Mouse (Mus musculus) limb, embryonic 13.5 days (tissue): Measurements from ENCODE around the gene Hdac5. TPM values are rescaled to one million over a fixed set of nuclear protein-coding genes. Genes with fewer than 3 reads are reported as not detected.
A peak's percentile ranks its signal among the peaks of the same experiment; 100 is the strongest.

Experiments used
- ATAC-seq: fragments of 200-750 bp; cut with Nextera tagmentation; 2 replicates; pipeline ENCODE4 v1.8.0; 2017; ENCODE audit warnings: low read depth, moderate number of reproducible peaks, moderate TSS enrichment; ENCODE audit not compliant: low FRiP score
- H3K27ac ChIP-seq: fragments of 300-500 bp; sonication (generic); 2 replicates; pipeline ENCODE4 v1.5.1; 2015; ENCODE audit warnings: inconsistent platforms, mild to moderate bottlenecking, moderate library complexity
- H3K27me3 ChIP-seq: fragments of 300-500 bp; sonication (generic); 2 replicates; pipeline ENCODE4 v1.6.1; 2015; ENCODE audit warnings: mild to moderate bottlenecking, inconsistent platforms
- H3K36me3 ChIP-seq: fragments of 300-500 bp; sonication (generic); 2 replicates; pipeline ENCODE4 v1.6.1; 2015; ENCODE audit warnings: inconsistent platforms, mild to moderate bottlenecking, moderate library complexity
- H3K4me1 ChIP-seq: fragments of 300-500 bp; sonication (generic); 2 replicates; pipeline ENCODE4 v1.6.1; 2015; ENCODE audit warnings: inconsistent platforms
- H3K4me2 ChIP-seq: fragments of 300-500 bp; sonication (generic); replicated peaks from 2 replicates; pipeline ENCODE4 v1.6.1; 2015; ENCODE audit warnings: inconsistent platforms, mild to moderate bottlenecking, moderate library complexity
- H3K4me3 ChIP-seq: fragments of 300-500 bp; sonication (generic); 2 replicates; pipeline ENCODE4 v1.5.1; 2015; ENCODE audit warnings: moderate library complexity, mild to moderate bottlenecking, inconsistent platforms
- H3K9ac ChIP-seq: fragments of 300-500 bp; sonication (generic); 2 replicates; pipeline ENCODE4 v1.6.1; 2015; ENCODE audit warnings: mild to moderate bottlenecking, inconsistent platforms
- H3K9me3 ChIP-seq: fragments of 300-500 bp; sonication (generic); 2 replicates; pipeline ENCODE4 v1.6.1; 2016; ENCODE audit warnings: inconsistent platforms
- WGBS: fragments of 180-500 bp; shearing (Covaris S2); methylation state at CpG from one replicate; pipeline ENCODE4 v1.1.7; 2015; 5-methylcytosine and 5-hydroxymethylcytosine counted together
- polyA plus RNA-seq: library from polyadenylated mRNA; unstranded; fragments of >200 nt; fragmentation: Nextera tagmentation; extraction: Ambion mirVana; gene quantifications from 2 replicates; pipeline ENCODE4 v1.2.1, GENCODE M21; 2015

The Hdac5 gene
- 61.9 and 68.6 TPM in 2 replicates for polyA plus RNA-seq

GRCm38 (mm10) chr11:102230006-102230741, at the start of gene Hdac5:
Hdac5 (minus strand) TSS chr11:102230166.
- no peaks in the 10 kb centered on the region for H3K9me3 ChIP-seq
- peak; percentile 91 for ATAC-seq
- H3K36me3 ChIP-seq = no peaks in the 10 kb centered on the region
- H3K4me2 ChIP-seq = peak within 1 kb of the TSS; percentile 87
- H3K27me3 ChIP-seq = peaks cover 10% of the 10 kb centered on the region; the same call in 1 of the 2 replicates
- peak within 1 kb of the TSS; percentile 73 for H3K27ac ChIP-seq
- peaks cover 40% of the 10 kb centered on the region for H3K4me1 ChIP-seq
- H3K4me3 ChIP-seq = peak within 1 kb of the TSS; percentile 77
- H3K9ac ChIP-seq = peak within 1 kb of the TSS; percentile 91
- WGBS = under 1% methylated on average over 48 of the region's 49 CpGs

DNA sequence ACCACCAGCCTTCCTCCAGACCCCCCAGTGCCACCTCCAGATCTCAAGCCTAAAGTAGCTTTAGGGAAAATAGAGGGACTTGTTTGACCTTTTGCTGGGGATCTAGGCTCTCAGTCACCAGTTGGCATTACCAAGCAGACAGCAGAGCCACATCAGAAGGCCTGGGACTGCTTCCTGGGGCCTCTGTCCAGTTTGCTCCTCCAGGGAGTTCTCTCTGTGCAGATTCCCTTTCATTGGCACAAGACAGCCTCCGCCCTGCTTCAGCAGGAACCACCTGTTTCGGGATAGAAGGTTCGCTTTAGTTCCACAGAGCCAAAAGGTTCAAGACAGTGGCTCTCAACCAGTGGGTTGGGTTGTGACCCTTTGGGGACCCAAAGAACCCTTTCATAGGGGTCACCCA, 49.6 kb upstream of the Hdac5 start:
- Histone ChIP-seq H3K27me3 (peaks cover 8% of the 10 kb centered on the region), H3K9me3 (no peaks in the 10 kb centered on the region), H3K27ac (no peak overlapping the region), H3K9ac (no peak overlapping the region), H3K4me2 (no peak overlapping the region), H3K4me1 (peaks cover 18% of the 10 kb centered on the region), H3K4me3 (no peak overlapping the region), H3K36me3 (no peaks in the 10 kb centered on the region)
- WGBS = 89% methylated on average over 3 of the region's 3 CpGs
- ATAC-seq = no peak

- ATAC-seq = no peak
- 79% methylated on average over 7 of the region's 12 CpGs for WGBS
- peak overlapping the region; percentile 87; the same call in 1 of the 2 replicates for H3K4me2 ChIP-seq
- H3K36me3 ChIP-seq = no peaks in the 10 kb centered on the region
- no peak overlapping the region for H3K27ac ChIP-seq
- no peak overlapping the region for H3K4me3 ChIP-seq
- peaks cover 18% of the 10 kb centered on the region for H3K4me1 ChIP-seq
- no peaks in the 10 kb centered on the region for H3K9me3 ChIP-seq
- H3K9ac ChIP-seq = no peak overlapping the region
- H3K27me3 ChIP-seq = peaks cover 8% of the 10 kb centered on the region
Measured at GRCm38 (mm10) chr11:102277754-102278153, 47.8 kb upstream of the Hdac5 start.

GRCm38 (mm10) chr11:102276411-102276915, 46.5 kb upstream of the Hdac5 start:
- Histone ChIP-seq H3K9me3 (no peaks in the 10 kb centered on the region), H3K4me2 (peak overlapping the region; percentile 87), H3K4me1 (peaks cover 18% of the 10 kb centered on the region), H3K27me3 (peaks cover 8% of the 10 kb centered on the region), H3K9ac (peak overlapping the region; percentile 76), H3K4me3 (peak overlapping the region; percentile 50), H3K36me3 (no peaks in the 10 kb centered on the region), H3K27ac (0 out of 2 replicates have a peak overlapping the region, but pooled peaks have one; percentile 33)
- 2% methylated on average over 33 of the region's 33 CpGs for WGBS
- peak; percentile 75 for ATAC-seq

- Histone ChIP-seq H3K9ac (no peak within 1 kb of the TSS), H3K36me3 (peaks cover 13% of the 10 kb centered on the region; the same call in 1 of the 2 replicates), H3K27me3 (no peaks in the 10 kb centered on the region), H3K4me2 (0 out of 2 replicates have a peak within 1 kb of the TSS, but pooled peaks have one; percentile 34), H3K27ac (no peak within 1 kb of the TSS), H3K9me3 (no peaks in the 10 kb centered on the region), H3K4me1 (peaks cover 11% of the 10 kb centered on the region), H3K4me3 (no peak within 1 kb of the TSS)
- ATAC-seq = no peak
- WGBS = 86% methylated on average over 12 of the region's 12 CpGs
Measured at GRCm38 (mm10) chr11:102268520-102269244, 38.7 kb upstream of the Hdac5 start, which contains the start of gene Asb16. Asb16 (plus strand) TSS chr11:102268743.

- Histone ChIP-seq H3K4me2 (peak overlapping the region; percentile 34; the same call in 1 of the 2 replicates), H3K9me3 (no peaks in the 10 kb centered on the region), H3K27ac (no peak overlapping the region), H3K36me3 (peaks cover 21% of the 10 kb centered on the region), H3K4me1 (peaks cover 11% of the 10 kb centered on the region), H3K4me3 (no peak overlapping the region), H3K9ac (no peak overlapping the region), H3K27me3 (no peaks in the 10 kb centered on the region)
- WGBS = 9% methylated on average over 11 of the region's 11 CpGs
- ATAC-seq = peak; percentile 54
Measured at GRCm38 (mm10) chr11:102267480-102267879, 37.5 kb upstream of the Hdac5 start.

DNA sequence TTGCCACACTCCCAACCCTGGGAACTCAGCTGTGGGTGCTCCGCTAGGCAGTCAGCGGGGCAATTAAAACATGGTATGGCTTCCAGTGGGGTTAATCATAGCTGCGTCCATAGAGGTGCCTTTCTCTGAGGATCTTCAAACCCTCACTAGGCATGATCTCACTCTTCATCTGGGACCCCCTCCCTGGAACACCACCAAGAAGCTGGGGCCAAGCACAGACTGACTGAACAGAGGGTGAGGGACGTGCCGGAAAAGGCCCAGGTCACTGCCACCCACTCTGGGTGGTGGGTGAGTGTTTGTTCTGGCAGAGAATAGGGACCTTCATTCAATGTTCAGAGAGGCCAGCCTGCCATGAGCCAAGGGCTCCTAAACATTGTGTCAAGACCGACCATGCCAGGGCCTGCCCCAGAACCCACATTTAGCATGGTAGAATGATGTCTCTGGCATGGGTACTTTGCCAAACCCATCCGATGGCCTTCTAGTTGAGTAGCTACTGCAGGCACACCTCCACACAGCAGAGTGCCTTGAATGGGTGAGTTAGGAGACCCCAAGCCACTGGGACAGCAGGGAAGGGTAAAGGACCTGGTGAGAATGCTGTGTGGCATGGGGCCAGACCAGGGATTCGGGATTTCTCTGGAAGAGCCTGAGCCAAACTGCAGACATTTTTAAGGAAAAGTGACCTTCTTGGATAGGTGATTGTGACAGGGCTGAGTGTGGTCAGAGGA, 36.8 kb upstream of the Hdac5 start:
- ATAC-seq = no peak
- no peaks in the 10 kb centered on the region for H3K27me3 ChIP-seq
- no peak overlapping the region for H3K9ac ChIP-seq
- peak overlapping the region; percentile 34; the same call in 1 of the 2 replicates for H3K4me2 ChIP-seq
- no peaks in the 10 kb centered on the region for H3K9me3 ChIP-seq
- peaks cover 28% of the 10 kb centered on the region for H3K36me3 ChIP-seq
- H3K4me1 ChIP-seq = peaks cover 11% of the 10 kb centered on the region
- no peak overlapping the region for H3K27ac ChIP-seq
- H3K4me3 ChIP-seq = no peak overlapping the region
- WGBS = 87% methylated on average over 8 of the region's 8 CpGs

DNA sequence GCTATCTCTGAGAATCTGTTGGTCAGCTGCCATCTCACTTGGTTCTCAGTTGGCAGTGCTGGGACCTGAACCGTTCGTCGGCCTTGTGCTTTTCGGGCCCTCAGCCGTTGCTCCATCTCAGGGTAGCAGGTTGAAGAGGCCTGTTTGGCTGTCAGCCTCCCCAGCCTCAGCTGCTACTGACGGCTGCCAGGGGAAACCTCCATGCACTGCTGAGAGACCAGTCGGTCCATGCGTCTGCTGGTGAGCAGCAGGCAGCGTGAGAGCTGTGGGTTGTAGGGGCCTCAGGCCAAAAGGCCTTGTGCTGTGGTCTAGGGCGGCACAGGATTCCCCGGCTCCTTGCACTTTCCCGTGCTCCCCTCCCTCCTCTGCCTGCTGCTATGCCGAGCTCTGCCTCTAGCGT, 35.9 kb upstream of the Hdac5 start:
- ATAC-seq = no peak
- no peak overlapping the region for H3K4me3 ChIP-seq
- no peaks in the 10 kb centered on the region for H3K9me3 ChIP-seq
- H3K9ac ChIP-seq = peak overlapping the region; percentile 45; the same call in 1 of the 2 replicates
- H3K27me3 ChIP-seq = no peaks in the 10 kb centered on the region
- no peak overlapping the region for H3K27ac ChIP-seq
- 67% methylated on average over 14 of the region's 14 CpGs for WGBS
- H3K4me2 ChIP-seq = no peak overlapping the region
- H3K36me3 ChIP-seq = peaks cover 35% of the 10 kb centered on the region
- H3K4me1 ChIP-seq = peaks cover 11% of the 10 kb centered on the region

- H3K9ac ChIP-seq = no peak overlapping the region
- no peaks in the 10 kb centered on the region for H3K27me3 ChIP-seq
- H3K27ac ChIP-seq = no peak overlapping the region
- no peaks in the 10 kb centered on the region for H3K9me3 ChIP-seq
- WGBS = 94% methylated on average over 7 of the region's 7 CpGs
- H3K4me1 ChIP-seq = peaks cover 11% of the 10 kb centered on the region
- no peak overlapping the region for H3K4me3 ChIP-seq
- no peak overlapping the region for H3K4me2 ChIP-seq
- ATAC-seq = no peak
- peaks cover 53% of the 10 kb centered on the region for H3K36me3 ChIP-seq
Measured at GRCm38 (mm10) chr11:102263211-102263610, 33.2 kb upstream of the Hdac5 start.

DNA sequence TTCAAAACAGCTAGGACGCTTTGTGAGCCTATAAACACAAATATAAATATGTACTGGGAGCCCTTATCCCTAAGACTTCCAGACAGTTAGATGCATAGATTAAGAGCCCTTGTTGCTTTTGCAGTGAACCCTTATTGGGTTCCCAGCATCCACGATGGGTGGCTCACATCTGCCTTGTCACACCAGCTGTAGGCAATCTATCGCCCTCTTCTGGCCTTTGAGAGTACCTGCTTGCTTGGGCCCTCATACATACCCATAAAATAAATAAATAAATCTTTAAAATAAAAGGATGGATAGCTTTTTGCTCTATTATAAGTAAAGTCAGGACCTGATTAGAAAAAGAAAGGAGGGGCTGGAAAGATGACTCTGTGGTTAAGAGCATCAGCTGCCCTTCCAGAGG, 28.6 kb upstream of the Hdac5 start:
- no peak overlapping the region for H3K4me3 ChIP-seq
- WGBS = 86% methylated on average over 3 of the region's 3 CpGs
- no peak overlapping the region for H3K27ac ChIP-seq
- H3K9me3 ChIP-seq = no peaks in the 10 kb centered on the region
- peaks cover 18% of the 10 kb centered on the region for H3K4me1 ChIP-seq
- ATAC-seq = no peak
- H3K27me3 ChIP-seq = no peaks in the 10 kb centered on the region
- no peak overlapping the region for H3K4me2 ChIP-seq
- H3K9ac ChIP-seq = no peak overlapping the region
- H3K36me3 ChIP-seq = peaks cover 66% of the 10 kb centered on the region

DNA sequence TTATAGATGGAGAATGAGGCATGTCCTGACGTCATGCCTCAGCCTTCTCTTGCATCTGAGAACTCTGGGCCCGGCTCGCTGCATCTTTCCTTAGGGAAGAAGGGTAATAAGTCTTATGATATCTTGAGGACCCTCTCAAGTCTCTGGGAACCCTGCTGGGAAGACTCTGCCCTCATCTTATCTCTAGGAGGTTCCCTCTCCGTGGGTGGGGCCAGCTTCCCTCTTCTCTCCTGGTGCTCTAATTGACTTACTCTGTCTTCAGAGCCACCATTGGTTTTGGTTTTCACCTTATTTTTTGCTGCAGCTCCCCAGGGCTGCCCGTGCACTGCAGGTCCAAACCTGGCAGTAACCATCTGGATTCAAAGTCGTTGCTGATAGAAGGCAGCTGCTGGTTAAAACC, 28.1 kb upstream of the Hdac5 start:
- no peak overlapping the region for H3K27ac ChIP-seq
- no peak for ATAC-seq
- peaks cover 62% of the 10 kb centered on the region for H3K36me3 ChIP-seq
- peaks cover 18% of the 10 kb centered on the region for H3K4me1 ChIP-seq
- no peaks in the 10 kb centered on the region for H3K9me3 ChIP-seq
- 71% methylated on average over 6 of the region's 6 CpGs for WGBS
- no peak overlapping the region for H3K4me3 ChIP-seq
- no peak overlapping the region for H3K9ac ChIP-seq
- no peak overlapping the region for H3K4me2 ChIP-seq
- H3K27me3 ChIP-seq = no peaks in the 10 kb centered on the region
